ENCODE assay signal across 17 mouse cellular contexts in the genomic region with DNA sequence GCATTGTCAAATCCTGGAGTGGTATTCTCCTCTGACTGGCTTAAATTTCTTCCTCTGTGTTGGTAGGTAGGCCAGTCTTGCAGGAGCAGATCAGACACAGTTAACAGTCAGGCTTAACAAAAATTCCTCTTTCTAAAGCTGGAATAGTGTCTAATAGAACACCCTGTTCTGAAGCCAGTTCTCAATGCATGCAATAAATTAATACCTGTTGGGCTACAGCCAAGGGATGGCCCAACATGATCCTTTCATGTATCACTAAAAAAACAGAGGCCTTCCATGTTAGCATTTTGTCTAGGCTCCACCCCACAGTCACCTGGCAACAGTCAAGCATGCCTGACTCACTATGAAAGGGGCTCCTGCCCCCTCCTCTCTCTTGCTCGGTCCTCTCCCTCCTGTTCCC.
"Had no signal": no experiment of that assay in that cellular context is flagged by ENCODE, and none has a peak within 500 bp of the region (broad histone marks: within the 10 kb centered on the region; RNA-seq: fewer than 3 reads in every experiment).

No protein-coding gene starts in this region.

- DNase-seq: cerebellum, adult 2 months; cerebellum, adult 8-10 months; cerebellum, adult 9-10 months; cerebellum, adult 9-11 months; cerebellum, postnatal 10 days; cerebellum, postnatal 14 days; cerebellum, postnatal 25 days; cerebellum, postnatal 36 days; embryo, embryonic 11 days; forebrain, postnatal 0 days; gastrocnemius, adult 2 months; gastrocnemius, postnatal 10 days; gastrocnemius, postnatal 14 days; gastrocnemius, postnatal 25 days; gastrocnemius, postnatal 36 days; heart, adult 18-20 months; heart, adult 2 months had no signal
